Mouse (Mus musculus) midbrain, postnatal 0 days (tissue): ENCODE data around the gene Gng8. TPM values are rescaled to one million over a fixed set of nuclear protein-coding genes. Genes with fewer than 3 reads are reported as not detected.

ENCODE experiments used
- ATAC-seq: fragments of 200-750 bp; cut with Nextera tagmentation; 2 replicates; pipeline ENCODE4 v1.8.0; 2017; ENCODE audit warnings: moderate number of reproducible peaks, mild to moderate bottlenecking, moderate TSS enrichment, moderate library complexity; ENCODE audit not compliant: low FRiP score
- DNase-seq: peaks from one replicate; pipeline ENCODE4 v3.0.0-alpha.2; 2015; ENCODE audit warnings: low spot score
- H3K27ac ChIP-seq: fragments of 300-500 bp; sonication (generic); 2 replicates; pipeline ENCODE4 v1.5.1; 2014; ENCODE audit warnings: low read depth, mild to moderate bottlenecking, low read length, mixed read lengths
- H3K27me3 ChIP-seq: fragments of 300-500 bp; sonication (generic); 2 replicates; pipeline ENCODE4 v1.6.1; 2014; ENCODE audit warnings: low read length, control low read depth, mixed read lengths; ENCODE audit not compliant: insufficient read depth
- H3K36me3 ChIP-seq: fragments of 300-500 bp; sonication (generic); 2 replicates; pipeline ENCODE4 v1.6.1; 2014; ENCODE audit warnings: low read length, control low read depth, mixed read lengths; ENCODE audit not compliant: insufficient read depth
- H3K4me1 ChIP-seq: fragments of 300-500 bp; sonication (generic); 2 replicates; pipeline ENCODE4 v1.6.1; 2014; ENCODE audit warnings: mild to moderate bottlenecking, control low read depth, antibody characterized with exemption, low read length, mixed read lengths; ENCODE audit not compliant: insufficient read depth
- H3K4me2 ChIP-seq: fragments of 300-500 bp; sonication (generic); 2 replicates; pipeline ENCODE4 v1.6.1; 2014; ENCODE audit warnings: low read depth, mild to moderate bottlenecking, low read length, mixed read lengths; ENCODE audit not compliant: poor library complexity, severe bottlenecking
- H3K4me3 ChIP-seq: fragments of 300-500 bp; sonication (generic); 2 replicates; pipeline ENCODE4 v1.5.1; 2014; ENCODE audit warnings: low read depth, mild to moderate bottlenecking, low read length, moderate library complexity
- H3K9ac ChIP-seq: fragments of 300-500 bp; sonication (generic); replicated peaks from 2 replicates; pipeline ENCODE4 v1.6.1; 2014; ENCODE audit warnings: mild to moderate bottlenecking, low read length, moderate library complexity, mixed read lengths; ENCODE audit not compliant: poor library complexity, severe bottlenecking
- H3K9me3 ChIP-seq: fragments of 300-500 bp; sonication (generic); 2 replicates; pipeline ENCODE4 v1.6.1; 2016; ENCODE audit warnings: low read length, control low read depth
- CTCF ChIP-seq: IDR thresholded peaks from 2 replicates; pipeline ENCODE4 v1.5.1; 2016; ENCODE audit warnings: antibody characterized with exemption, mild to moderate bottlenecking
- WGBS: fragments of 180-500 bp; shearing (Covaris S2); extraction: QIAGEN DNeasy Blood & Tissue Kit; methylation state at CpG from one replicate; pipeline ENCODE4 v1.1.7; 2014; 5-methylcytosine and 5-hydroxymethylcytosine counted together
- polyA plus RNA-seq: library from polyadenylated mRNA; unstranded; fragments of >200 nt; fragmentation: Nextera tagmentation; extraction: Ambion mirVana; gene quantifications from 2 replicates; pipeline ENCODE4 v1.2.1, GENCODE M21; 2015
- total RNA-seq: library from RNA; depleted of rRNA; stranded (reverse); fragments of >200 nt; gene quantifications from 2 replicates; pipeline ENCODE4 v1.2.3, GENCODE M21; 2014

The Gng8 gene
- total and polyA plus RNA-seq, 2 experiments from 2014 or later, result 5.2 to 15.9 TPM

GRCm38 (mm10) chr7:16858336-16858735, 33.2 kb upstream of the Gng8 start:
- peak; percentile 73 for TF ChIP-seq CTCF
- H3K4me1 ChIP-seq, result no peaks in the 10 kb centered on the region
- WGBS, result 20% methylated on average over 17 of the region's 17 CpGs
- no peak overlapping the region for H3K27ac ChIP-seq
- no peak overlapping the region for H3K9ac ChIP-seq
- no peaks in the 10 kb centered on the region for H3K9me3 ChIP-seq
- no peak overlapping the region for H3K4me3 ChIP-seq
- H3K4me2 ChIP-seq, result no peak overlapping the region
- ATAC-seq (no peak), DNase-seq (no peak)
- peaks cover 39% of the 10 kb centered on the region for H3K36me3 ChIP-seq
- H3K27me3 ChIP-seq, result no peaks in the 10 kb centered on the region

GRCm38 (mm10) chr7:16859902-16860651, 31.5 kb upstream of the Gng8 start:
- WGBS, result 23% methylated on average over 5 of the region's 5 CpGs
- ATAC-seq, result no peak
- peaks cover 28% of the 10 kb centered on the region for H3K36me3 ChIP-seq

GRCm38 (mm10) chr7:16867488-16867887, 24.1 kb upstream of the Gng8 start:
- no peak overlapping the region for H3K27ac ChIP-seq
- peaks cover 4% of the 10 kb centered on the region for H3K4me1 ChIP-seq
- no peaks in the 10 kb centered on the region for H3K9me3 ChIP-seq
- 83% methylated on average over 3 of the region's 3 CpGs for WGBS
- peaks cover 13% of the 10 kb centered on the region; the same call in 1 of the 2 replicates for H3K36me3 ChIP-seq
- DNase-seq (no peak), ATAC-seq (no peak)
- no peak for TF ChIP-seq CTCF
- no peak overlapping the region for H3K4me3 ChIP-seq
- H3K9ac ChIP-seq, result no peak overlapping the region
- H3K27me3 ChIP-seq, result no peaks in the 10 kb centered on the region
- H3K4me2 ChIP-seq, result no peak overlapping the region

More at GRCm38 (mm10) chr7:16859902-16860651, 31.5 kb upstream of the Gng8 start:
- H3K4me3 ChIP-seq, result no peak overlapping the region
- H3K4me2 ChIP-seq, result no peak overlapping the region
- peak; percentile 90 for TF ChIP-seq CTCF
- DNase-seq, result peak; percentile 47
- H3K9ac ChIP-seq, result no peak overlapping the region
- H3K27me3 ChIP-seq, result no peaks in the 10 kb centered on the region
- no peaks in the 10 kb centered on the region for H3K4me1 ChIP-seq
- no peak overlapping the region for H3K27ac ChIP-seq
- H3K9me3 ChIP-seq, result no peaks in the 10 kb centered on the region

GRCm38 (mm10) chr7:16869497-16869896, 22.1 kb upstream of the Gng8 start:
- no peaks in the 10 kb centered on the region for H3K27me3 ChIP-seq
- DNase-seq, result peak; percentile 98
- H3K9me3 ChIP-seq, result no peaks in the 10 kb centered on the region
- H3K9ac ChIP-seq, result peak overlapping the region; percentile 59
- H3K4me3 ChIP-seq, result peak overlapping the region; percentile 37
- peak overlapping the region; percentile 93 for H3K27ac ChIP-seq
- peak; percentile 99 for ATAC-seq
- H3K4me1 ChIP-seq, result peaks cover 4% of the 10 kb centered on the region
- peak overlapping the region; percentile 68 for H3K4me2 ChIP-seq
- TF ChIP-seq CTCF, result no peak
- H3K36me3 ChIP-seq, result peaks cover 13% of the 10 kb centered on the region; the same call in 1 of the 2 replicates
- 12% methylated on average over 16 of the region's 16 CpGs for WGBS

- no peak overlapping the region for H3K27ac ChIP-seq
- TF ChIP-seq CTCF, result no peak
- WGBS, result 86% methylated on average over 10 of the region's 10 CpGs
- no peaks in the 10 kb centered on the region for H3K9me3 ChIP-seq
- H3K4me3 ChIP-seq, result no peak overlapping the region
- ATAC-seq (no peak), DNase-seq (no peak)
- H3K4me1 ChIP-seq, result peaks cover 9% of the 10 kb centered on the region
- H3K27me3 ChIP-seq, result no peaks in the 10 kb centered on the region
- H3K36me3 ChIP-seq, result peaks cover 4% of the 10 kb centered on the region; the same call in 1 of the 2 replicates
- no peak overlapping the region for H3K4me2 ChIP-seq
- no peak overlapping the region for H3K9ac ChIP-seq
Measured at GRCm38 (mm10) chr7:16871600-16871999, 20.0 kb upstream of the Gng8 start.

GRCm38 (mm10) chr7:16872478-16872877, 19.1 kb upstream of the Gng8 start:
- Histone ChIP-seq H3K4me2 (no peak overlapping the region), H3K36me3 (no peaks in the 10 kb centered on the region; the same call in 1 of the 2 replicates), H3K9ac (no peak overlapping the region), H3K4me3 (no peak overlapping the region), H3K27me3 (no peaks in the 10 kb centered on the region), H3K9me3 (no peaks in the 10 kb centered on the region), H3K27ac (no peak overlapping the region), H3K4me1 (peaks cover 9% of the 10 kb centered on the region)
- DNase-seq (no peak), ATAC-seq (no peak)
- no peak for TF ChIP-seq CTCF
- 95% methylated on average over 9 of the region's 9 CpGs for WGBS
